Mouse (Mus musculus) liver, embryonic 13.5 days (tissue): ENCODE results near the gene Ephx3. TPM values are rescaled to one million over a fixed set of nuclear protein-coding genes. Genes with fewer than 3 reads are reported as not detected.
A peak's percentile ranks its signal among the peaks of the same experiment; 100 is the strongest.

ENCODE experiments used
- ATAC-seq: fragments of 200-750 bp; cut with Nextera tagmentation; 2 replicates; pipeline ENCODE4 v1.8.0; 2017; ENCODE audit warnings: low read depth, mild to moderate bottlenecking, moderate number of reproducible peaks, moderate library complexity
- DNase-seq: peaks from one replicate; pipeline ENCODE4 v3.0.0; 2022
- H3K27ac ChIP-seq: fragments of 300-500 bp; sonication (generic); 2 replicates; pipeline ENCODE4 v1.5.1; 2015; ENCODE audit warnings: moderate library complexity, mild to moderate bottlenecking, inconsistent platforms
- H3K27me3 ChIP-seq: fragments of 300-500 bp; sonication (generic); 2 replicates; pipeline ENCODE4 v1.6.1; 2015; ENCODE audit warnings: mild to moderate bottlenecking, inconsistent platforms
- H3K36me3 ChIP-seq: fragments of 300-500 bp; sonication (generic); 2 replicates; pipeline ENCODE4 v1.6.1; 2015; ENCODE audit warnings: mild to moderate bottlenecking, inconsistent platforms
- H3K4me1 ChIP-seq: fragments of 300-500 bp; sonication (generic); replicated peaks from 2 replicates; pipeline ENCODE4 v1.6.1; 2015; ENCODE audit warnings: inconsistent platforms
- H3K4me2 ChIP-seq: fragments of 300-500 bp; sonication (generic); 2 replicates; pipeline ENCODE4 v1.6.1; 2015; ENCODE audit warnings: inconsistent platforms, mild to moderate bottlenecking, moderate library complexity
- H3K4me3 ChIP-seq: fragments of 300-500 bp; sonication (generic); replicated peaks from 2 replicates; pipeline ENCODE4 v1.5.1; 2015; ENCODE audit warnings: mild to moderate bottlenecking, inconsistent platforms
- H3K9ac ChIP-seq: fragments of 300-500 bp; sonication (generic); 2 replicates; pipeline ENCODE4 v1.6.1; 2015; ENCODE audit warnings: mild to moderate bottlenecking, inconsistent platforms
- H3K9me3 ChIP-seq: fragments of 300-500 bp; sonication (generic); replicated peaks from 2 replicates; pipeline ENCODE4 v1.6.1; 2016; ENCODE audit warnings: inconsistent platforms
- WGBS: fragments of 180-500 bp; shearing (Covaris S2); methylation state at CpG from one replicate; pipeline ENCODE4 v1.1.7; 2015; ENCODE audit not compliant: insufficient replicate concordance; 5-methylcytosine and 5-hydroxymethylcytosine counted together
- polyA plus RNA-seq: library from polyadenylated mRNA; unstranded; fragments of >200 nt; fragmentation: Nextera tagmentation; extraction: Ambion mirVana; gene quantifications from 2 replicates; pipeline ENCODE4 v1.2.1, GENCODE M21; 2015

The Ephx3 gene
- polyA plus RNA-seq, 1 experiment from 2014 or later, result not detected

- 76% methylated on average over 3 of the region's 3 CpGs for WGBS
Observed at GRCm38 (mm10) chr17:32205345-32205744, 16.0 kb upstream of the Ephx3 start.

GRCm38 (mm10) chr17:32202972-32203371 lies 13.6 kb upstream of the Ephx3 start:
- ATAC-seq (no peak), DNase-seq (no peak)
- H3K27me3 ChIP-seq, result no peaks in the 10 kb centered on the region
- H3K9ac ChIP-seq, result no peak overlapping the region
- WGBS, result 84% methylated on average over 3 of the region's 3 CpGs
- no peak overlapping the region for H3K4me2 ChIP-seq
- peaks cover 99% of the 10 kb centered on the region for H3K36me3 ChIP-seq
- H3K4me1 ChIP-seq, result no peaks in the 10 kb centered on the region
- no peaks in the 10 kb centered on the region for H3K9me3 ChIP-seq
- no peak overlapping the region for H3K27ac ChIP-seq
- no peak overlapping the region for H3K4me3 ChIP-seq

More at GRCm38 (mm10) chr17:32205345-32205744, 16.0 kb upstream of the Ephx3 start:
- Histone ChIP-seq H3K9ac (no peak overlapping the region), H3K27me3 (no peaks in the 10 kb centered on the region), H3K4me3 (no peak overlapping the region), H3K36me3 (peaks cover 99% of the 10 kb centered on the region), H3K27ac (no peak overlapping the region), H3K4me1 (no peaks in the 10 kb centered on the region), H3K4me2 (no peak overlapping the region), H3K9me3 (no peaks in the 10 kb centered on the region)
- ATAC-seq (no peak), DNase-seq (no peak)

GRCm38 (mm10) chr17:32201086-32201485 lies 11.7 kb upstream of the Ephx3 start:
- 74% methylated on average over 5 of the region's 5 CpGs for WGBS
- H3K27ac ChIP-seq, result no peak overlapping the region
- H3K36me3 ChIP-seq, result peaks cover 99% of the 10 kb centered on the region
- H3K9me3 ChIP-seq, result no peaks in the 10 kb centered on the region
- DNase-seq (no peak), ATAC-seq (no peak)
- no peaks in the 10 kb centered on the region for H3K27me3 ChIP-seq
- no peak overlapping the region for H3K4me3 ChIP-seq
- no peak overlapping the region for H3K4me2 ChIP-seq
- H3K9ac ChIP-seq, result no peak overlapping the region
- H3K4me1 ChIP-seq, result no peaks in the 10 kb centered on the region

GRCm38 (mm10) chr17:32199796-32200195 lies 10.4 kb upstream of the Ephx3 start:
- 61% methylated on average over 2 of the region's 2 CpGs for WGBS

GRCm38 (mm10) chr17:32197156-32197555 lies 7.8 kb upstream of the Ephx3 start:
- DNase-seq, result no peak
- H3K9ac ChIP-seq, result no peak overlapping the region
- H3K9me3 ChIP-seq, result no peaks in the 10 kb centered on the region
- H3K27me3 ChIP-seq, result no peaks in the 10 kb centered on the region
- no peak overlapping the region for H3K4me2 ChIP-seq
- no peak for ATAC-seq
- H3K4me3 ChIP-seq, result no peak overlapping the region
- 94% methylated on average over 14 of the region's 14 CpGs for whole genome bisulfite sequencing
- H3K36me3 ChIP-seq, result peaks cover 71% of the 10 kb centered on the region
- no peak overlapping the region for H3K27ac ChIP-seq
- peaks cover 9% of the 10 kb centered on the region; the same call in 1 of the 2 replicates for H3K4me1 ChIP-seq

More at GRCm38 (mm10) chr17:32199796-32200195, 10.4 kb upstream of the Ephx3 start:
- peaks cover 97% of the 10 kb centered on the region for H3K36me3 ChIP-seq
- no peak for ATAC-seq
- no peak overlapping the region for H3K27ac ChIP-seq
- no peak overlapping the region for H3K4me2 ChIP-seq
- H3K9ac ChIP-seq, result no peak overlapping the region
- no peak for DNase-seq
- no peaks in the 10 kb centered on the region for H3K9me3 ChIP-seq
- no peaks in the 10 kb centered on the region for H3K27me3 ChIP-seq
- H3K4me1 ChIP-seq, result peaks cover 9% of the 10 kb centered on the region; the same call in 1 of the 2 replicates
- no peak overlapping the region for H3K4me3 ChIP-seq

- Histone ChIP-seq H3K9me3 (no peaks in the 10 kb centered on the region), H3K4me2 (no peak overlapping the region), H3K36me3 (peaks cover 56% of the 10 kb centered on the region), H3K27ac (no peak overlapping the region), H3K27me3 (no peaks in the 10 kb centered on the region), H3K9ac (no peak overlapping the region), H3K4me1 (peaks cover 9% of the 10 kb centered on the region; the same call in 1 of the 2 replicates), H3K4me3 (no peak overlapping the region)
- 61% methylated on average over 5 of the region's 5 CpGs for WGBS
- ATAC-seq (no peak), DNase-seq (no peak)
Observed at GRCm38 (mm10) chr17:32195725-32196124, 6.4 kb upstream of the Ephx3 start.

- no peak overlapping the region for H3K9ac ChIP-seq
- peaks cover 25% of the 10 kb centered on the region for H3K4me1 ChIP-seq
- no peak overlapping the region for H3K27ac ChIP-seq
- WGBS, result 64% methylated on average over 5 of the region's 5 CpGs
- no peak for ATAC-seq
- H3K36me3 ChIP-seq, result peaks cover 29% of the 10 kb centered on the region
- H3K4me3 ChIP-seq, result no peak overlapping the region
- no peaks in the 10 kb centered on the region for H3K9me3 ChIP-seq
- DNase-seq, result no peak
- peaks cover 26% of the 10 kb centered on the region for H3K27me3 ChIP-seq
- no peak overlapping the region for H3K4me2 ChIP-seq
Observed at GRCm38 (mm10) chr17:32193010-32193409, 3.7 kb upstream of the Ephx3 start.

DNA sequence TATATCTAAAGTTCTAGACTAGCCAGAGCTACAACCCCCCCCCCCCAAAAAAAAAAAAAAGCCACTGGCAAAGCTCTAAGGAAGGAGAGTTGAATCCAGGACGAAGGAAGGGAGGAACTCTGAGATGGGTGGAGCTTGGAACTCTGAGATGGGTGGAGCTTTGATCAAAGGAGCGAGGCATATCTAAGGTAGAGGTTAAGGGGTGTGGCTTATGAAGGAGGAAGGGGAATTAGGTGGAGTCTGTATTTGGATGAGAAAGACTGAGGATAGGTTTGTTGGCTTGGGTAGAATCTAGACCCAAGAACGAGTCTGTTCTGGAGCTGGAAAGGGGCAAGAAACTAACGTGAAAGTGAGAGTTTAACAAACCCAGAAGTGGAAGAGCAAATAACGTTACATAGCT lies 501 bp upstream of the Ephx3 start:
- peak overlapping the region; percentile 35; the same call in 1 of the 2 replicates for H3K4me3 ChIP-seq
- 5% methylated on average over 5 of the region's 5 CpGs for WGBS
- peaks cover 17% of the 10 kb centered on the region for H3K4me1 ChIP-seq
- no peaks in the 10 kb centered on the region for H3K36me3 ChIP-seq
- no peak overlapping the region for H3K9ac ChIP-seq
- ATAC-seq (no peak), DNase-seq (no peak)
- H3K27me3 ChIP-seq, result peaks cover 35% of the 10 kb centered on the region
- no peak overlapping the region for H3K27ac ChIP-seq
- no peaks in the 10 kb centered on the region for H3K9me3 ChIP-seq
- H3K4me2 ChIP-seq, result peak overlapping the region; percentile 57

DNA sequence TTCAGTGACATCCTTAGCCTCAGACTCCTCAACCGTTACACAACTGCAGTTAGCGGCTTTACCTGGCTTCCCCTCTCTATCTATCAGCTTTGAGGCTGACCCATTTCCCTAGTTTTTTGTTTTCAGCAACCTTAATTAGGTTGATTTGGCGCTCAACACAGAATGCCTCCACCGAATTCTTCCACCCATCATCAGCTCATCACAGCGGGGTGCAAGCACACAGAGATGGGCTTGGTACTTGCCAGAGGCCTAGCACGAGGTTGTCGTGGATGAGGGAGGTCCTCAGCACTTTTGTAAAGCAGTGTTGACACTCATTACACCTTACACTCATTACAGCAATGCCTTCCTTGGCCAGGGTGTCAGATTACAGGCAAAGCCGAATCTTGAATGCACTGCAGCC lies 6.3 kb downstream of the Ephx3 start:
- Histone ChIP-seq H3K27me3 (peaks cover 16% of the 10 kb centered on the region), H3K4me2 (no peak overlapping the region), H3K36me3 (no peaks in the 10 kb centered on the region), H3K9ac (no peak overlapping the region), H3K9me3 (no peaks in the 10 kb centered on the region), H3K4me3 (no peak overlapping the region), H3K27ac (no peak overlapping the region), H3K4me1 (no peaks in the 10 kb centered on the region)
- DNase-seq, result no peak
- no peak for ATAC-seq
- 45% methylated on average over 8 of the region's 8 CpGs for WGBS

- no peaks in the 10 kb centered on the region for H3K9me3 ChIP-seq
- no peak overlapping the region for H3K9ac ChIP-seq
- H3K27me3 ChIP-seq, result 0 out of 2 replicates have a peak, but pooled peaks cover 7% of the 10 kb centered on the region
- no peak overlapping the region for H3K4me2 ChIP-seq
- ATAC-seq (no peak), DNase-seq (no peak)
- H3K27ac ChIP-seq, result no peak overlapping the region
- 54% methylated on average over 11 of the region's 11 CpGs for WGBS
- H3K4me1 ChIP-seq, result no peaks in the 10 kb centered on the region
- H3K36me3 ChIP-seq, result no peaks in the 10 kb centered on the region
- H3K4me3 ChIP-seq, result no peak overlapping the region
Observed at GRCm38 (mm10) chr17:32179621-32180491, 9.5 kb downstream of the Ephx3 start.

DNA sequence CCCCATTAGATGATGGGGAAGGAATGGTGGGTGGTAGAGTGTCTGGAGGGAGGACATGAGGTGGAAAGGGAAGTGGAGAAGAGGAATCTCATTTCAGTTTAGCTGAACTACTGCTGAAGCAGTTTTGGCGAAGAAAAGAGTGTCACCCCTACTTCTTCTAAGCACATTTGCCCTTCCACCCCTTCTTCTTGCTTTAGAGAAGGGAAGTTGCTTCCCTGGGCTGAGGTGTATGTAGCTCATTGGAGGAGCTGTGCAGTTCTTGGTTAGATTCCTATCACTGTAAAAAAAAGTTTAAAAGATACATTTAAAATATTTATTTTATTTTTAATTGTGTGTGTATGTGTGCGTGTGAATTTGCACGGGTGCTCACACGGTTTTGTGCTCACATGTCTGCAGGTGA lies 12.4 kb downstream of the Ephx3 start:
- H3K9ac ChIP-seq, result no peak overlapping the region
- no peaks in the 10 kb centered on the region for H3K27me3 ChIP-seq
- H3K9me3 ChIP-seq, result no peaks in the 10 kb centered on the region
- no peak overlapping the region for H3K4me2 ChIP-seq
- H3K4me3 ChIP-seq, result no peak overlapping the region
- H3K36me3 ChIP-seq, result no peaks in the 10 kb centered on the region
- WGBS, result 72% methylated on average over 4 of the region's 4 CpGs
- no peak overlapping the region for H3K27ac ChIP-seq
- no peak for DNase-seq
- no peaks in the 10 kb centered on the region for H3K4me1 ChIP-seq
- ATAC-seq, result no peak

- H3K9ac ChIP-seq, result no peak overlapping the region
- DNase-seq, result no peak
- H3K36me3 ChIP-seq, result no peaks in the 10 kb centered on the region
- H3K27ac ChIP-seq, result no peak overlapping the region
- H3K4me2 ChIP-seq, result no peak overlapping the region
- no peaks in the 10 kb centered on the region for H3K9me3 ChIP-seq
- H3K4me3 ChIP-seq, result no peak overlapping the region
- H3K27me3 ChIP-seq, result peaks cover 5% of the 10 kb centered on the region; the same call in 1 of the 2 replicates
- WGBS, result 61% methylated on average over 7 of the region's 7 CpGs
- H3K4me1 ChIP-seq, result peaks cover 14% of the 10 kb centered on the region
- ATAC-seq, result no peak
Observed at GRCm38 (mm10) chr17:32173166-32173565, 16.2 kb downstream of the Ephx3 start.
